Mouse (Mus musculus): ENCODE measurements around the gene Fchsd2.

DNA sequence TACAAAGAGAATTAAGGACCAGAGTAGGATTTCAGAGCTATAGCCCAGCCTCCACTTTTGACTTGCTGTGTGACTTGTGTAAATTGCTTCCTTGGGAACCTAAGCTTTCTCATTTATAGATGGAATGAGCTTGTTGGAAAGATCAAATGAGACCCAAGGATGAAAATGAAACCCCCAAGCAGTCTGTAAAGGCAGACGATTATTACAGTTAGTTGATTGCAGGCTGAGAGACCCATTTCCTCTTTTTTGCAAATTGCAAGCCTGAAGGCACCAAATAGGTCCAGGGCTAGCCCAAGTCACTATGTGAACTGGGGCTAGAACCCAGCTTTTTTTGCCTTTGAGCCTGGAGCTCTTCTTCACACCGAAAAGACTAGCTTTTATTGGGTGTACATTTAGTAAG is 218.4 kb downstream of the Fchsd2 start:
- no peak for TF ChIP-seq CTCF (IDR thresholded peaks at IDR 0.05; ENCODE audit: extremely low read depth, insufficient read depth, insufficient read length, insufficient replicate concordance)
- TF ChIP-seq POLR2A (IDR thresholded peaks at IDR 0.05; ENCODE audit: low read depth, low read length): no peak
